Mouse (Mus musculus) forelimb bud, embryonic 11.5 days (tissue): ENCODE data around the gene Eya2.
A peak's percentile ranks its signal among the peaks of the same experiment; 100 is the strongest.

Experiments used
- DNase-seq: peaks from one replicate; pipeline ENCODE4 v3.0.0-alpha.2; 2012; ENCODE audit warnings: low read depth, low spot score

Eya2 gene

DNA sequence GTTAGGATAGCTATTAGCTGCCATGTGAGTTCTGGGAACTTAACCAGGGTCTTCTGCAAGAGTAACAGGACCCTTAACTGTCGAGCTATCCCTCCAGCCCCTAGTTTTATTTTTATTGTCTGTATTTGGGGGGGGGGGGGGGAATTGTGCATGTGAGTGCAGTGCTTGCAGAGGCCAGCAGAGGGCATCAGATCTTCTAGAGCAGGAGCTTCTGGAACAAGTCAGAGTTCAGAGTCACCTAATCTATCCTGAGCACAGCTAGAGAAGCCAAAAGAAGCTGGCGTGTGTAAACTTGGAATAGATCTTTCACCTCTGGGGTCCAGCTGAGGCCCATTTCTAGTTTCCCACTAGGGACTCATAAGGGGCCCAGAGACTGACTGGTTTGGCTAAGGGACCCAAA lies 1.1 kb upstream of the Eya2 start:
- no peak for DNase-seq

DNA sequence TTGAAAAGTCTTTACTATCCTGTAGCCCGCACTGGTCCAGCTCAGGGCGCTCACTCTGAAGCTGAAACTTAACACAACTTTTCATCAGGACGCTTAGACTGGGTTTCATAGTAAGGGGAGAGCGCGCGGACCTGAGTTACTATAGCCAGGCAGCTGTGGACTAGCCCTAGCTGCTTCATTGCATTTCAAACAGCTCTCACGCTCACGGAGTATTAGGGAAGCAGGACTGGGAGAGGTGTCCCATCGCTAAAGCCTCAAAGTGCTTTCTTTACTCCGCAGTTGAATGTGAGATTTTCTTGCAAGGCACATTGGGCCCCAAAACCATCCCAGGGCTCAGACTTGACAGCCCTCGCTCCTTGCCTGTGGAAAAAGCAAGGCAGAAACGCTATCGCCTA lies 841 bp downstream of the Eya2 start:
- DNase-seq = no peak

DNA sequence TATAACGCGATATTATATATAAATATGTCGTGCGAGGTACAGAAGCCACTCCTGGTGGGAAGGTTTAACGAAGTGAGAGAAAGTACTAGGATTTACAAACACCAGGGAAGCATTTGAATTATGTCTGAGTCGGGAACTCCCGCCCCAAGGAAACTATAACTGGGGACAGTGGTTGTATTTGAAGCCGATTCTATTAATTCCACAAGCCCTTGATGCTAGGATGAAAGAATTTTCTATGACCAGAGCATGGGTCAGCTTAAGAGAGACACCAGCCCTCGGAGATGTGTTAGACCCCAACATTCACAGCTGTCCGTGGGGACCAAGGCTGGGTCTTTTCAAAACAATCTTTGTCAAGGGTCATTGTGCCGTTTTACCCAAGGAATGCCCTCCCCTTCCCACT lies 1.3 kb downstream of the Eya2 start:
- no peak for DNase-seq

DNA sequence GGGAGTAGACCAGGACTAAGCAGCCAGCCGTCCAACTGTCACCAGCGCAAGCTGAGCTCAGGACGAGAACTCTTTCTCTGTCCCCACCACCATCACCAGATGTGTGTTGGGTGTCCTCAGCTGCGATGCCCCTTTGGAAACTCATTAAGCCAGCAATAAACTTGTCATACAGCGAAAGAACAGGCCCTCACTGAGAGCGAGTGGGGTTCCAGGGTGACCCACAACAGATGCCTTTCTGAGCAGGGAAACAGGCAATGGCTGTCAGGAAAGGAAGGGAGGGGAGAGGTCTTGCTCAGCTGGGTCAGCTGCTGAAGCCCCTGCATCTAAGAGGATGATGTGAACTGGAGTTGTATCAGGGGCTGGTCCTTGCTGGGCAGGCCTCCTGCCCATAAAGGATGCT lies 2.7 kb downstream of the Eya2 start:
- no peak for DNase-seq

DNA sequence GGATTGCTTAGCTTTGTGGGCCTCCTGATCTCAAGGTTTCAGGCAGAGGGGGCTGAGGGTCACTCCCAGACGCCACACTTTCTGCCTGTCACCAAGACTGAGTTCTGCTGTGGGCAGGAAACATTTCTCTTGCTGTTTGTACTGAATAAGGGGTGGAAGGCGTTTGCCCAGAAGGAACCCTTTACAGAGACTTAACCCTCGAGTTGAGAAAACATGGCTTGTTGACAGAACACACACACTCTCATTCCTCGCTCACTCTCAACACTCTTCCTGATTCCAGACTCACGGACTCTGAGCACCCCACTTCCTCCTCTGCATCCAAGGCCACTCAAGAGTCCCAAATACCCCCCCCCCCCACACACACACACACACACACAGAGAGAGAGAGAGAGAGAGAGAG lies 3.3 kb downstream of the Eya2 start:
- DNase-seq = no peak

DNA sequence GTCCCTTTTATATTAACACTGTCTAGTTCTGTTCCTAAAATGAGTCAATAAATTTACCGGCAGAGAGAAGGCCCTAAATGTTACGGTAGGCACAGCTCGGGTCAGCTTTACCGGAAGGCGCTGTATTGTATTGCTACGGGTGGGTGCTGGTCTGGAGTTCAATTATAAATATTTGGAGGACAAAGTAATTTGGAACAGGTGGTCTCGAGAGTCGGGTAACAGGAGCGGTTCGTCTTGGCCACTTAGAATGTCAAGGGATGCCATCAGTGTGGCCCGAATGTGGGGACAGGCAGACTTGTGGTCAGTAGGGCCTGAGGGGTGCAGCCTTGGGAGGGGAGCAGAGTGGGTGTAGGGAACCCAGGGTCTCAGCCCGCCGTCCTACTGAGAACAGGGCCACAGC lies 4.7 kb downstream of the Eya2 start:
- DNase-seq = peak; percentile 35

DNA sequence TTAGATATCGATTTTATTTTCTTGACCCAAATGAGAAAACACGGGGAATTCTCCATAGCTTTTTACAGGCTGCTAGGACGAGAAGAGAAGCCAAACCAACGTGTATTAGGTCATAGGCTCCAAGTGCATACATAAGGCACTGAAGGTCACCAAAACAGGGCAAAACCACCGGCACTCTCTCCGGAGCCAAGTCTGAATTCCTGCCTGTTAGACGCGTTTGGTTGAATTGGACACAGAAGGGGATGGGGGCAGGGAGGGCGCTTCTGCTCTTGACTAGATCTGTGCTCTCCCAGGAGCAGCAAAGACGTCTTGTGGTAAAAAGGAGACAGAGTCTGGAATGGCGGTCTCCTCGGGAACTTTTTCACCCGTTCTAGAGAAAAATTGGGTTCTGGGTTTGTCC lies 6.1 kb downstream of the Eya2 start:
- DNase-seq = no peak

DNA sequence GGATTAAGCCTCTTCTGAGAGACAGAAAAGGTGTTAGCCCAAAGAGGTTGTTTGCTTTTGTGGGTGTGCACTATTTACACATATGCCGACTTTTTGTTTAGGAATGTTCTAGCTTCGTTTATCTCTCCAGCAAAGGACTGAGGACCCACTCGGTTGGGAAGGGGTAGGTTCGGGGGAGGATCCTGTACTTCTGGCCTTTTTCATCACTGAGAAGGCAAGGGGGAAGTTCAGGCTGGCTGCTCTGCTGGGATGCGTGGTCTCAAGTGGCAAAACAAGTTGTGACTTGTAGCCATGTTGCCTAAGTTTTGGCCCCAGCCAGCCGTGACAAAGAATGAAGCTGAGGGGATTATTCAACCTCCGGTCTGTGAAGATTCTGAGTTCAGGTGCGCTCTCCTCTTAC lies 6.8 kb downstream of the Eya2 start:
- no peak for DNase-seq

DNA sequence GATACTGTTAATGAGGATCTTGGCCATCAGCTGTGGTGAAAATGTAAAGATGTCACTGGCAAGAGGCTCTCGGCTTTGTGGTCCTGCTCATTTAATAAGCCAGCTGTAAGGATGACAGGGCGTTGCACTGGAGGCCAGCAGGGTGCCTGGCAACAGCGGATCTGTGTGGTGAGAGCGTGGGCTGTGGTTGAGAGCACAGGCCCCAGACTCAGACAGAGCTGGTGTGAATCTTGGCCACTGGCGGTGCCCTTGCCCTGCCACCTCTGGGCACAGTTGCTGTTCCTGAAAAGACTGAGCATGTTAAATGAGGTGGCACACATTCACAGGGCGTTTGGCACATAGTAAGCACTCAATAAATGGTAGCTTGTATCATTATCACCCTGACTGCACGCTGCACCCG lies 8.9 kb downstream of the Eya2 start:
- no peak for DNase-seq

DNA sequence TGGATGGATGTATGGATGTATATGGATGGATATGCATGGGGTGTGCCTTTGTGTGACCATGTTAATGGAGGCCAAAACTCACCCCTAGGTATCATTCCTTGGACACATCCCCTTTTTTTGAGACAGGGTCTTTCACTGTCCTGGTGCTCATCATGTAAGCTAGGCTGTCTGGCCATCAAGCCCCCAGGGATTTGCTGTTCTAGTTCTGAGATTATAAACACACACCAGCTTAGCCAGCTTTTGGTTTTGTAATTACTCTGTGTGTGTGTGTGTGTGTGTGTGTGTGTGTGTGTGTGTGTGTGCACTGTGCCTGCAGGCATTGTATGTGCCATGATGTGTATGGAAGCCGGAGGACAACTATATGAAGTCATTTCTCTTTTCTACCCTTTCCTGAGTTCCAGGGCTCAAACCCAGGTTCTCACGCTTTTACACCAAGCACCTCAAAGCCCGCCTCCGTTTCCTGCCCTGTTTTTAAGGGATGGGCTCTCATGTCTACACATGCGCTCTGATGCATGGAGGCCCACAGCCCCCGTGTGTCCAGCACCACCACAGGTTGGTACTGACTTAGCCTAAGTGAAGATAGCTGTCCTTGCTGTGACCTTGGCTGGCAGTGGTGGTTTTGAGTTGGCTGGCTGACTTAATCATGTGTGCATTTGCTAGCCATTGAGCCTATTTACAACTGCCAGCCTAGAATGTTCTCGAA lies 16.9 kb downstream of the Eya2 start:
- no peak for DNase-seq

DNA sequence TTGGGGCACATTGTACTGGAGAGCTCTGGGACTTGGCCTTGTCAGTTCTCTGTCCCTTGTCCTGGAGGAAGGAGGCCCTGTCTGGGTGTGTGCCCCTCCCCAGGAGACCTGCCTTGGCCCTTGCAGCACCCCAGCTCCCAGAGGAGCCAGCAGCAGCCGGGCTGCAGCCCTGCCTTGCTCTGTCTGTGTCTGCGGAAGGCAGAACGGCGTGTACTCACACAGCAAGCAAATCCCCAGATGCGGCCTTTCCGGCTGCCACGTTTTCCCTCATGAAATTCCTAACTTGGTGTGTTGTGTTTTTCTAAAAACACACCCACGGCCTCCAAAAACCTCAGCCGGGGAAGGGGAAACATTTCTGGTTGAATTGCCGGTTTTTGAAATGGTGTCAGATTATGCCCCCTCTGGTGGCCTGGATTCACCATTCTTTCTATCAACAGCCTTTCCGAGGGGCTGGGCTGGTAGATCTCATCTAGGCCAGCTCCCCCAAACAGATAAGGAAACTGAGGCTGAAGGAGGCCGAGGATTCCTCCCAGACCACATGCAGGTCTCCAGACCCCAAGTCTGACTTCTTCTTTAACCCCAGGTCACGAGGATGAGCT lies 19.0 kb downstream of the Eya2 start:
- no peak for DNase-seq

DNA sequence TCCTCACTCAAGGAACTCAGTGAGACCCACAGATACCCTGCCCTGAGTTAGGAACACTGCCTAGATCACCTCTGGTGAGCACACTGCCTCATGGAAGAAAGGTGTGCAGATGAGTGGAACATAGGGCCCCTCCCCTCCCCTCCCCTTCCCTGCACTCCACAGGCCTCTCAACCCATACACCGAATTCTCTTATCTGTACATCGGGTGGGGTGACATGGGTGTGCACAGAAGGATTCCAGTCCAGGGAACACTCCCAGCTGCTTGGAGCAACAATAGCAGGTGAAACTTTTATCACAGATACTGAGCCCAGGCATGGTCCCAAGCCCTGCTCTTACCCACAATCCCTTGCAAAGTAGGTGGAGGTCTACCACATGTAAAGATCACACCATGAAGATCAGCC lies 26.7 kb downstream of the Eya2 start:
- no peak for DNase-seq

DNA sequence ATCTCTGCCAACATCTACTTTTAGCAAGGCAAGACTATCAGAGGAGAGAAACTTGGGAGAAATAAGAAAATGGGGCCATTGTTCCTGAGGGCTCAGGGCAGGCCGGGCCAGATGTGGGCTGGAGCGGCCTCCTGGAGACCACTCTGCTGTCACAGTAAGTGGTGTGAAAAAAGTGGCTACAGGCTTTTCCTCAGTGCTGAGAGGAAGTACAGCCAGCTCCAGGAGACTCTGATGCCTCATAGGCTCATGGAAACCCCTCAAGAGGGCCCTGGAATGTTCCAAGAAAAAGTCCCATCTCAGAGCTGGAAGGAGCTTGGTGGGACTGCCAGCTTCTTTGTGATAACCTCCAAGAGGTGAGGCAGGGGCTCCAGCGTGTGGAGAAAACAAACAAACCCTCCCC lies 27.8 kb downstream of the Eya2 start:
- DNase-seq = peak; percentile 21

DNA sequence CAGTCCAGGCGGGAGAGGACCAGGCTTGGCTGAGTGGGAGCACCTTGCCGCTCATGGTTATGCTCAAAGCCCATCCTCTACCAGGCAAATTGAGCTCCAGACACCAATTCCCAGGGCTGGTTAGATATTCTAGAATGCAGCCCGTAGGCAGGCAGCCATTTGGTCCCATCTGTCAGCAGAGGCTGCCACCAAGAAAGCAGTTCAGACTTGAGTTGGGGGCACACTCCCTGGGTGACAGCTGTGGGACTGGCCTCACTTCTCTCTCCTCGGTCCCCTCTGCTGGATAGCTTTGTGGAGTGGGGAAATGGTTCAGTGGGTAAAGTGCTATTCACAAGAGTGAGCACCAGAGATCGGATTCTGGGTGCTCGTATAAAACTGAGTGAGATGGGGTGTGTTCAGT lies 32.0 kb downstream of the Eya2 start:
- DNase-seq = no peak

DNA sequence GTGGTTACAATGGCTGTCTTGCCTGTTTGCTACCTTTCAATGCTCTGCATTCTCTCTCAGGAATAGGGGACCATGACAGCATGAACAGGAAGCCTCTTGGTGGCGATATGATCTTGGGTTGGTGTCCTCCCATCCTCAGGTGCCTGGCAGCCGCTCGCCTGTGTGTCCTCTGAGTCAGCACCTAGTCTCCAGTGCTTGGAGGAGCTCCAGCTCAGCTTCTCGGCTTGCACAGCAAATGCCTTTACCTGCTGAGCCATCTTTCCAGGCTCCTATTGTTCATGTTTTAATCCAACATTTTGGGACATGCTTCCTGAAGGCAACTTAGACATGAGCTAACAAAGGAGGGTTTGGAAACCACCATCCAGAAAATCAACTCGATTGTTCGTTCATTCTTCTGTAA lies 33.1 kb downstream of the Eya2 start:
- DNase-seq = no peak

DNA sequence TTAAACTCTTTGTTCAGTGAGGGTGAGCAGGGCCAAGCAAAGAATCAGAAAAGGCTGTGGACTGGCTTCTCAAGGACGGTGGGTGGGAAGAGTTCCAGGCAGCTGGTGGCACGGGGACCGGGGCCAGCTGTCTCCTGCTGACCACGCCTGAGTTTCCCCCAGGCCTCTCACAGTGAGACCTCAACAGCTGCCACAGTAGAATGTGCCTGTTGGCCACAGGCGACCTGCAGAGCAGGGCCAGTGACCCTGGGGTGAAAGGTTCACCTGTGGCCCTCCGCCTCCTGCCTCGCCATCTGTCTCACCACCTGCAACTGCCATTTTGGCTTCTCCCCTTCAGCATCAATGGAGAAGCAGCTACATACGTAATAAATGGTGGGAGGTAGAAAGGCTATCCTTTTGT lies 35.1 kb downstream of the Eya2 start:
- no peak for DNase-seq

DNA sequence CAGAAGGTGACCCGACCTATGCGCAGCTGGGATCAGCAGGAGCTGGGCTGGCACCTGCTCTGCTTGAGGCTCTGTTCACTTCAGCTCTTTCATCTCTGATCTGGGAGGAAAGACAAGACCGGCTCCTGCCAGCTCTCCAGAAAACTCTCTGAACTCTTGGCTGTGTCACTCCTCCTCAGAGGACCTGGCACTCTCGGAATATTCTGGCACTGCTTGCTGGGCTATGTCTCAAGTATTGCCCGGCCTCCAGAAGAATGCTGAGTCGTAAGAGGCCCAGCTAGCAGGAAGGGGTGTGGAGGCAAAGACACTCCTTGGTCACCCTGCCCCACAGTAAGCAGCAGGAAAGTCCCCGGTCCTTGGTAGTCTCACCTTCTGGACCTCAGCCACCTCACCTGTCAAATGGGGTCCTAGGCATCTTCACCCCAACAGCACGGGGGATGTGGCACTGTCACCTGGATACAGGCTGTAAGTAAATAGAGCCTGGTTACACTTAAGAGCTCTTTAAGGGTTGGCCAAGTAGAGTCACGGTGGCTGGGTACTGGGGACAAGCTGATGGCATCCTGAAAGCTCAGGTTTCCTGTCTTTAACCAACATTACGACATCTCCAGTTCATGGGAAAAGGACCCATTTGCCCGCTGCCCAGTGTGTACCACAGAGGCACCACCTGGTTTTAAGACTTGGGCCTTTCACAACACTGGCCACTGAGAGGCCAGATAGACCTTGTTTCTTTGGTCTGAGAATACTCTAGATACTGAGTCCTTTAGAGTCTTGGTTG lies 38.4 kb downstream of the Eya2 start:
- DNase-seq = no peak

DNA sequence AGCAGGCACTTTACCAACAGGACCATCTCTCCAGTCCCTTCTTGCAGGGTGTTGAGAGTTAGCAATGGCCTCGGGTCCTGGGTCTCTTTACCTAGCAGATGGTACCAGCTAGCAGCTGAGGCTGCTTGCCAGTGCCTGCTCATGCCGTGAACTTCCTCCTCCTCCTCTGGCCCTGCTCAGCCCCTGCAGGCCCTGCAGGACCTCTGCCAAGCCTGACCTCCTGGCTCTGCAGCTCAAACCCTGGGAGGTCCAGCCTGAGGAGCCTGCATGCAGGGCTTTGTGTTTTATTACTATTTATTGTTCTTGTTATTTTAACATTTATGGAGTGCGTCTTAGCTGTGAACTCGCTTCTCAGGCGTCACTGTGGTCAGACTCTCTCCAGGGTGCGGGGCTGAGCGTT lies 39.6 kb downstream of the Eya2 start:
- DNase-seq = no peak

DNA sequence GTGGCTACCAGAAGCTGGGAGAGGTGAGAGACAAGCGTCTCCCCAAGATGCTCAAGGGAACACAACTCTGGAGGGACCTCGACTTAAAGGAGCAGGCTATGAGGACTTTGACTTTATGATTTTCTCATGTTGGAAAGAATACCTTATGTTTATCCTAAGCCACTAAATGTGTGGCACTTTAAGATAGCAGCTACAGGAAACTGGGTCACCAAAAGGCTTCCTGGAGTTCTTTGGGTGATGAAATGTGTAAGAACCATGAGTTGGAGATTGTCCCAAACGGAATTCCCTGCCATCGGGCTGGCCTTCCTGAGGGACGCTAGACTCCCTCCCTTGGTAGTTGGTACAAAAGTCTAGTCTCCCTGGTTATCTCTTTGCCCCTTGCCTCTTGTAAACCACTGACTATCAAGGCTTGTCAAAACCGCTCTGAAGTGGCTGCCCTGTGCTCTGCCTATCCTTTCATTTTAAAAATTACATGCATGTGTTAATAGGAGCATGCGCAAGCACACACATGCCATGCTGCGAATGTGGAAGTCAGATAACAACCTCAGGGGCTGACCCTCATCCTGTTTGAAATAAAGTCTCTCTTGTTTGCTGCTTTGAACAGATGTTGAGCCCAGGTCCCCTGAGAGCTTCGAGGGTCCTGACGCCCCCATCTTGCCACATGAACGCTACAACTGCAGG lies 44.4 kb downstream of the Eya2 start:
- DNase-seq = no peak

DNA sequence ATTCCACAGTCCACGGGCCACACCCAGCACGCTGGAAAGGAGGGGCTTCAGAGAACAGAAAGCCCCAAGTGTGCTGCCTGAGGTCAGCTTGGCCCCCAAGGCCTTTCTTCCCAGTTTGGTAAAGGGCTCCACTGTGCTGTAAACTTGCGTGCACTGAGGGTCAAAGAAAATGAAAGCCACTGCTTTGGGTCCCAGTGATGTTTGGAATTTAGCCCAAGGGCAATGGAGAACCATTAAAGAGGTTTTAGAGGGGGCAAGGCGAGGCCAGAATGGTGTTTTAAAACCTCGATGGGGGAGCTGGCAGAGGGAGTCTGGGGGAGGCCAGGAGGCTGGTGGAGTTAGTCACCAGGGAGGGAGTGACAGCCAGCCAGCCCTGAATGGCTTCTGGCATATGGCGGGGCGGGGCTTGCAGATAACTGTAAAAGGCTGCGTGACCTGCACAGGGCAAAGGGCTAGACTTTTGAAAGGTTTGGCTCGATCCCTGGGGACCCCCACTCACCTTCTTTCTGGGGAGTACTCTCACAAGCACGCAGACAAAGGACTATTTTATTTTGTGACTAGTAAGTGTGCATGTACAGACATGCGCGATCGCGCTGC lies 47.2 kb downstream of the Eya2 start:
- DNase-seq = peak; percentile 56

DNA sequence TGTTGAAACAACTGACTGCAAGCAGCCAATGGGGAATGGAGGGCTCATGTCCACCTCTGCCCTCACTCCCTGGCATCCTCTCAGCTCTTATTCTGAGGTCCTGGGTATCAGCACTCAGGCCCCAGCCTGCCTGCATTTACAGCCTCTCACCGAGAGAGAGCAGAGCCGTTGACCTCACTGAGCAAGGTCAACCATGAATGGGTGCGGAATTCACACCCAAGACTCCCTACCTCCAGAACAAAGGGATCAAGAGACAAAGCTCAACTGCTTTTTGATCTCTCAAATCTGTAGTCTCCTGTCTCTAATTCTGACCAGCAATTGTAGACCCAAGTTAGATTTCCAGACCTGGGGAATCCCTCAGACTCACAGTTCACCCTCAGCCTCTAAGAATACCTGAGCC lies 48.8 kb downstream of the Eya2 start:
- DNase-seq = no peak

DNA sequence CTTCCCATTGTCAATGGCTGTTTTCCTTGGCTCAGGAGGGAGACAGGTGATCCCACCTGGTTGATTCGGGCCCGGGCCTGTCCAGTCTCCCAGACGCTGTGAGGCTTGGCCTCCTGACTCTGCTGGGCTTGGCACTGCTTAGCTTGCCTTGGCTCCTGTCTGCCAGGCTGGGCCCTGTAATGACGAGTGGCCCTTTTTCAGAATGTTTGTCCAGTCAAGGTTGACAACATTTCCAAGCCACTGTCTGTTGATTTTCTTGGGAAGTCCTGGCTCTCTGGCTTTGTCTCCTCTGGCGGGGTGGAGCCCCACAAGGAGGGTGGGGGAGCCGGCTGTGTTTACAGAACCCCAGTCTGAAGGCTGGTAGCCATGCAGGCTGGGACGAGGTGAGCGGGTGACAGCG lies 49.2 kb downstream of the Eya2 start:
- no peak for DNase-seq
